Mouse (Mus musculus) frontal cortex, postnatal 36 days (tissue): ENCODE data around the gene St6galnac6.

Experiments used
- DNase-seq, 2 experiments: peaks; one replicate each; pipeline ENCODE4 v3.0.0; 2022; ENCODE audit warnings: low spot score in 2 of 2

The St6galnac6 gene

DNA sequence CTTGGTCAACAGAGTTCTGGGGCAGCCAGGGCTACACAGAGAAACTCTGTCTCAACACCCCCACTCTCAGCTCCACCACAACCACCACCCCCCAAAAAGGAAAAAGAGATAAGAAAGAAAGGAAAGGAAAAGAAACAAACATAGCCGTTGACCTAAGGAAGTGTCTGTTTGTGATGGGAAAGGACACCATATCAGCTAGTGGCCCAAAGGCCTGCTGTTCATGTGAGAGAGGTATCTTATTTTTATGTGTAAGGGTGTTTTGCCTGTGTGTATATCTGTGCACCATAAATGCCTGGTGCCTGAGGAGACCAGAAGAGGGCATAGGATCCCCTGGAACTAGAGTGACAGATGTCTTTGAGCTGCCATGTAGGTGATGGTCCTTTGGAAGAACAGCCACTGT is 40.1 kb downstream of the St6galnac6 start:
- DNase-seq: no peak

DNA sequence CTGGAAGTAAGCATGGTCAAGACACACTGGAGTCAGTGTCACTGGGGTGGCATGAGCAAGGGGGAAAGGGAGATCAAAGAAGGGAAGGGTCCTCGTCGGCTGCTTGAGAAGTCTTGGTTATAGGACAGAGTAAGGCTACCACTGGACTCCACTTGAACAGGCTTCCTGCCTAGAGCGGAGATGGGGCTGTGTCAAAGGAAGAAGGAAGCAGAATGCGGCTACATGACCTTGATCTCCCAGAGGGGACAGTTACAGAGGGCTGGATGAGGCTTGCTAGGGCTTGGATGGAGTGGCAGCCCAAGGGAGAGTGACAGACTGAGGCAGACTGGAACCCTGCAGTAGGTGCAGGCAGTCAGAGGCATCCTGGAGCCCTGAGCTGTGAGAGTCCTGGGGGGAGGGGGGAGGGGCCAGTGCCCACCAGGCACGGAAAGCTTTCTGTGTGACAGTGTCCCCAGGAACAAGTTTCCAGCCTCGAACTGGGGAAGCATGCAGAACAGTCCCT is 41.1 kb downstream of the St6galnac6 start:
- no peak for DNase-seq

DNA sequence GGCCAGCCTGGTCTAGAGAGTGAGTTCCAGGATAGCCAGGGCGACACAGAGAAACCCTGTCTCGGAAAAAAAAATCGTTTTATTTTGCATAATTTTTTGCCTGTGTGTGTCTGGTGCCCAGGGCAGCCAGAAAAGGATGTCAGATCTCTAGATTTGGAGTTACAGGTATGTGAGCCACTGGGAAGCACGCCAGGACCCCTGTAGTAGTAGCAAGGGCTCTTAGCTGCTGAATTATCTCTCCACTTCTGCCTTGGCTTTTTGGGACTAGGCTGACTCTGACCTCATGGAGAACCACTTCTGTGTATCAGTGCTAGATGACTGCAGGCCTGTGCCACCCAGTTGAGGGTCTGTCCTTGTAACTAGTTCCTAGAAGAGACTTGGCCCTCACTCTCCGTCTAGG is 42.3 kb downstream of the St6galnac6 start:
- DNase-seq: no peak

DNA sequence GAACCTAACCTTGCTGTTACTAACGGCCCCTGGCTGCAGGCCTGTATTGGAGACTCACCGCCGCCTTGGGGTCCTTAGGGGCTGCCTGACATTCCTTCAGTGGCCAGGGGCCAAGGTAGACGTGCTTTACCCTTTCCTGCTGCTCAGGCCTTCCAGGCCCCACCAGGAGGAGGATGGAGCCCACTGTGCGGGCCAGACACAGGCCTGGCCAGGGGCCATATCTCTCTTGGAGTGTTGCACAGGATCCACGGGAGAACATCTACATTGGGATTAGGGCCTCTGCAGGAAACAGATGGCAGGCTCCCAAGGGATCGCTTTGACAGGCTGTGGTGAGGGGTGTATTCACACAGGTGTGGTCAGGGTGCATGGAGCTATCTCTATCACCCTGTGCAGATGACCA is 43.3 kb downstream of the St6galnac6 start:
- DNase-seq: no peak

DNA sequence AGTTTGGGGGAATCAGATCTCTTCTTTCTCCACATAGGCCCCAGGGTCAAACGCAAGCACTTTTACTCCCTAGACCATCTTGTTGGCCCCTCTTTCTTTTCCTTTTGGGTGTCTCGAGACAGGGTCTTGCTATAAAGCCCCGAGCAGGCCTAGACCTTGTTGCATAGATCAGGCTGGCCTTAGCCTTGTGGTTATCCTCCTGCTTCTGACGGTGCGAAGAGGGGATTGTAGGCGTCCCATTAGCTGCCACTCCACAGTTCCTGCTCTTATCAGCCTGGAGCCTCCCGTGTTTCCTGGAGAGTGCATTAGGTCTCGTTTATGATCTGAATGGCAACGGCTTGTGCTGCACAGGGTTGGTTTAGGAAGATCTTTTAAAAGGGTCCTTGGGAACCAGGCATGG is 44.6 kb downstream of the St6galnac6 start:
- DNase-seq: no peak

DNA sequence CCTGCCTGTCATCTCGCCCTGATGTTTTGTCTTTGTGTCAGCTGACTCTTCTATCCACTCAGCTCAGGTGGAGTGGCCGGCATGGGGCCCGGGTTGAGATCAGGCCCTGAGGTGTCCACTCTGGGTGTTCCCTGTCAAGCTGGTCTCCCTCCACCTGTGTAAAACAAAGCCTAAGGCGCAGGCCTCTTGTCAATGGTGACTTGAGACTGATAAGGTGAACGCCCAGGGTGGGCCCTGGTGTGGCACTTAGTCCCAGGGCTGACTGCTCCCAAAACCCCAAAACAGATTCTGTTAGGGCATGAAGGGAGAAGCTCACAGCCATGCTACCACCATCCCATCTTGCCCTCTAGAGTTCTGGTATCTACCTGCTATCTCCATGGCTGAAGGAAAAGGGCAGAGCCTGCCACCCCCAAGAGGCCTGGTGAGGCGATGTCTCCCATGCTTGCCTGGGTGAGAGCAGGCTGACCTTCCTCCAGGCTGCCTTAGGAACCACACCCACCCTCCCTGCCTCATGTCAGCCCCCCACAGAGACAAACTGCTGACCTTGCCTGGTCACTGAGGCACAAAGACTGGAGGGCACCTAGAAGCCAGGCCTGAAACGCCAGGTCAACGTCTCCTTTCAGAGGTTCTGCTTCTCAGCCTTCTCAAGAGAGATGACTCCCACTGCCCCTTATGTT is 45.4 kb downstream of the St6galnac6 start:
- DNase-seq: no peak

DNA sequence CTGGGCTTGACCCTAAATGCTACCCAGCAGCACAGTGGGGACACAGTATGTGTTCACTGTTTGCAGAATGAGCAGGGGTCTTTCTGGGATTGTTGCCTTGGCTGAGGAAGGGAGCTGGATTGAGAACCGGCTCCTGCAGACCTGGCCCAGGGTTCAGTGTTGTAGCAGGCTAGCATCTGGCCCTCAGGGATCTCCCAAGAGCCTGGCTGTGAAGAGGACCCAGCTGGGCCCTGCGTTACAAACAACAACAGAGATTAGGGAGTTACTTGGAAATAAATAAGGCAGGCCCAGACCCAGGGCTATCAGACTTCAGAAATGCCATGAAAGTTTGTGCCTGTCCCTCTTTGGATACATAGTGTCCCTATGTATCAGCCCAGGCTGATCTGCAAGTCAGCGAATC is 46.1 kb downstream of the St6galnac6 start:
- DNase-seq: no peak

DNA sequence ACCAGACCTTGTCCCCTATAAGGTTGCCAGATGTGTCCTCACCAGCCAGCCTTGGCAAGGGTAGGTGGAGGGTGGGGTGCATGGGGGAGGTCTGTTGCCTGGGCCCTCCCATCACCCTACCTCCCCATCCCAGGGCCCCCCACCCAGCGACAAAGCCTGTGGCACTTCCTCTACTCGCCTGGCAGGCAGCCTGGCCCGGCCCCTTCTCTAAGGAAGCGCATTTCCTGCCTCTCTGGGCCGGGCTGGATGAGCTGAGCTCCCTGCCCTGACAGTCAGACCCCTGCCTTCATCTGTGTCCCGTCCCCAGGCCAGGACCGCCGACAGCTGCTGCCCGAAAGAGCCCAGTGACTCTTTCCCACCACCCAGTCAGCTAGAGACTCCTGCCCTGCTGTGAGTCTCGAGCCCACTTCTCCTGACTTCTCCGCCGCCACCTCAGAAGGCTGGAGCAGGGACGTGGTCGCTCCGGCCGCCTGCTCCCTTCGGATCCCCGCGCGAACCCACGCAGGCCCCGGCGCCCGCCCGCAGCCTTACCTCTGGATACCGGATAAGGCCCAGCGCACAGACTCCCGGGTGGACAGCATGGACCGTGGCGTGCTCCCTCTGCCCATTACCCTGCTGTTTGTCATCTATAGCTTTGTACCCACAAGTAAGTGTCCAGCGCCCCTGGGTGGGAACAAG is 47.0 kb downstream of the St6galnac6 start, which contains the start of gene Eng:
Gene Eng, plus strand, starts transcription at position 217 of the 678 bp plus-strand sequence.
- no peak for DNase-seq

DNA sequence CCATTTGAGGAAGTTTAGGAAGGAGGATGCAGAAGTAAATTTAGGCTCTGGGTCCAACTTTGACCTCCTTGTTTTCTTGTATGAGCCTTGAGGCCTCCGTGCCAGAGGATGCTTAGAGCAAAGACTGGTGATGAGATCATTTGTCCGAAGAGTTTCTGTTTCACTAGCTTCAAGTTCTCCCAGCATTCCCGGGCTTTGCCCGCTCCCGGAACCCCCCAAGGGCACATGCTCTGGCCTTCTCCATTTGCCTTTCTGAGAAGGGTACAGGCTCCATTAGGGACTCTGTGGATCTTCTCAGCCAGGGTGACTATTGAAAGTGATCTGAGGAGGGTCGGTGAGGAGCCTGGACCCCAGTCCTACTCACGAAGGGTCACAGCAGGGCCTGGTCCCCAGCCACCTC is 47.9 kb downstream of the St6galnac6 start:
- DNase-seq: no peak

DNA sequence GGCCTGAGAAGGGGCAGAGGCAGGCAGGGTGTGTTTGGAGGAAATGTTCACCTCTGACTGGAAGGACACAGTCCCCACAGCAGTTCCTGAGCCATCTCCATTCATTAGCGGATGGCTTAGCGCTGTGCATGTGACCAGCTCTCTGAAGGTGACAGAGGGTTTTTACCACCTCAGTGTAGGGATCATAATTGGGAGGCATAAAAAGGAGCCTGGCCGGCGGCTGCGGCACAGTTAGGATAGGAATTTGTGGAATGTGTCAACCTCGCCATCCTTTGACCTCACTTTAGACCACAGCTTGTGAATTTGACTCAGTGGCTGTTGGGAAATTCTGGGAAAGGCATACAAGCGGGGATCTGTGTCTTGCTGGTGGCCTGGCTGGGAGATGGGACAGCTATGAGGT is 54.3 kb downstream of the St6galnac6 start:
- DNase-seq: no peak

DNA sequence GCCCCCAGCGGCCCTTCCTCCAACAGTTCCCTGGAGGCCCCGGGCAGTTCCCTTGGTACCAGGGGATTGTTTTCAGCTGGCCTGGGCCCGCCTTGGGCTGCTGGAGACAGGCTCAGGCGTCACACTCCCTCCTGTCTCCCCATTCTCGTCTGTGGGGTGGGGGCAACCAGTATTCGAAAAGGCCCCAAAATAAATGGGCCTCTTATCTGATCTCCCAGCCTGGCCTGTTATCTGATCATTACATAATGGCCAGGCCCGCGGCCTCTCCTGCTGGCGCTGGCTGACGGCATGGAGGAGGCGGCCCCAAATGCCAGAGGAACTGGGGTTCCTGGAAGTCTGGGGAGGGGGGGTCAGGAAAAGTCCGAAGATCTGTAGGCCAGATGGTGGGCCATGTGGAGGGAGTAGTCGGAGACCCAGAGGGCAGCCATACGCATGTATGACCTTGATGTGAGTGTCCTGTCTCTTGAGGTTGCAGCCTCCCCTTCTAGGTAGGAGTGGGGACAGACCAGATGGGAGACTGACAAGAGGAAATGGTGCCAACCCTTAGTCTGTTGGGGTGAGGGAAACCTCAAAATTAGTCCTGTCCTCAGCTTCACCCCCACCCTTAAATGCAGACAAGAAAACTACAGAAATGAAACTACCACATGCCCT is 55.4 kb downstream of the St6galnac6 start:
- DNase-seq: no peak

DNA sequence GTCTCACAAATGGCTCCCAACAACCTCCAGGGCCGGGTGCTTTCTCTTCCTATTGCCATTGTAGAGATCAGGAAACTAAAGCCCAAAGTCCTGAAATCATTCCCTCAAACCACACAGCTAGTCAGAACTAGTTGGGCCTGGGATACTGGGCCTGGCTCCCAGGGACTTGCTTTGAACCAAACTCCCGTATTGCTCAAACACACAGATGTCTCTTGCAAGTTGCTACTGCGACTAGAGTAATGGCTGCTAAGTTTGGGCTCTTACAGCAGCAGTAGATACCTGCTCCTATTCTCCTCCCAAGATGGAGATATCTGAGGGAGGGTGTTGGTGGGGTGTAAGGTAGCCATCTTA is 55.9 kb downstream of the St6galnac6 start:
- no peak for DNase-seq

DNA sequence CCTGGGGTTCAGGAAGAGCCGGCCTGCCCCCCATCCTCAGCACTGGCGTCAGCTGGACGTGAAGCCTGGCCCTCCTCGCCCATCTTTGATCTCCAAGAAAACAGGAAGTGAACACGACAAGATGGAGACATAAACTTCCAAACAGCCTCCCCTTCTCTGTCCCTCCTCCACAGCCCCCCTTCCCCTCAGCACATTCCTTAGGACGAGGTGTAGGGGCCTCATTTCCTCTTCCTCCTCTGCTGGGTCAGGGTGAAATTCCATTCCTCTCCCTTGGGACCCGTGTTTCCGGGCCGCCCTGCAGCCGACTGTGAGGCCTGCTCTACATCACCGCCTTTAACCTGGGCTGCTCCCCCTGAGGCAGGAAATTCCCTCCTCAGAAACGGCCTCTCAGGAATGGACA is 56.3 kb downstream of the St6galnac6 start:
- DNase-seq: no peak

DNA sequence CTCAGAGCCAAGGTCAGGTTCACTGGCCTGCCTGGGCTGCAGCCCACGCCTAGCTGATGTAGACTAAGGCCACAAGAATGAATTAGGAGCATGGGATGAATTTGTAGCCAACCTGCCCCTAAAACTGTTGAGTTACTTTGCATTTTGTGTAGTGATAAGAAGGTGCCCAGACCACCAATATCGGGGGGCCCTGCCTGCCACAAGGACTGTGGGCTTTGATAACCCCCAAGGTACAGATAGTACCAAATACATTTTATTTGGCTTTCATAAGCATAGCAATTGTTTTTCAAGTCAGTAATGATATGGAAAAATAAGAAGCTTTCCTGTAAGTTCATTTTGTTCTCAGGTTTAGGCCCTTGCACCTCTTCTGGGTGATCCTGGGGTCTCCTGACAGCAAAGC is 59.4 kb downstream of the St6galnac6 start:
- no peak for DNase-seq

DNA sequence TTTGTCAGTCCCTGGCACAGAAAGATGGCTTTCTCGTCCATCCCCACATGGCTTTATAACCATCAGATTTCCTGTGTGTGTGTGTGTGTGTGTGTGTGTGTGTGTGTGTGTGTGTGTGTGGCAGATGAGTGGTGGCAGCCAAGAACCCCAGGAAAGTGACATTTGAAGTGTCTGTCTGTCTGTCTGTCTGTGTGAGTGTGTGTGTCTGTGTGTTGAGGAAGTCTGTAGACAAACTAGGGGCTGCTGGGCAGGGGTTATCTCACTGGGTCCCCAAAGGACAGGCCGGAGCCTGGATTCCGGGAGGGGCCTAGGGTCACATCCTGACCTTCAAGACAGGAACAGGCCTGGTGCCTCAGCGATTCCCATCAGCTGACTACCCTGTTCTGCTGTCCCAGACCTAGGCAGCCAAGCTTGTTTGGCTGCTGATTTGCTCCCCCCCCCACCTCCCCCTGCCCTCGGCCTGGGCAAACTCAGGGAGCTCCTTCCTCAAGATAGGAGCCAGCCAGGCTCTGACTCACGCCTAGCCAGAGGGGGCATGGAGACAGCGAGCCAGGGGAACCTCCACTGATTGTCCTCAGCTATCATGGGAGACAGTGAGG is 62.1 kb downstream of the St6galnac6 start:
- DNase-seq: no peak

DNA sequence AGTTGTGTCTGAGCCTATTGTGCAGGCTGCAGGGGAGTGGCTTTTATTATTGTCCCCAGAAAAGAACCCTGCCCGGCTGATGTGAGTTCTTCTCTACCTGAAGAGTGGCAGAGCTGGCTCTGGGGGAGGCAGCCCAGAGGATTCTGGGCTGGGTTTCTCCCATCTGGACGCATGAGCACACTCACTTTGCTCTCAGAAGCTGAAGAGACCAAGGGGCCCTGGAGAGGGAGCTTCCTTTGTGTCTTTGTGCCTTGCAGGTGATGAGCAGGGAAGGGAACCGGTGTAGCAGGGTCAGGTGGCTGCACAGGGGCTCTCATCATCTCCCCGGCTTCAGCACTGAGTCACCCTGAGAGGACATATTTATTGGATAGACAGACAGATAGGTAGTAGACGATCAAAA is 62.8 kb downstream of the St6galnac6 start:
- DNase-seq: no peak

DNA sequence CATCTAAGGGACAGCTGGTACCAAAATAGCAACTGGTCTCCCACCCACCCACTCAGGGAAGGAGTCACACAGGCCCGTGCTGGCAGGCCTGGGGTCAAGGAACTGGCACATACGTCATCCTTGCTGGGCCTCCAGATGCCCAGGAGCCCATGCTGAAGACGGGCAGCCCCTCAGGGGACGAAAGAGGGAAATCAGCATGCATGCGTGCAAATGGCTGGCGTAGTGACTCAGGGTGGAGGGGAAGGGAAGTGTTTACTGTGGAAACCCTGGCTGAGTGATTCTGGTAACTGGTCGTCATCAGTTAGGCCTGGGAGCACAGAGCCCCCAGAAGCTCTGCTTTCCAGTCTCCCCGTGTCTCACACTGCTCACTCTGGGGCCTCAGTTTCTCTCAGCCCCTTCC is 65.8 kb downstream of the St6galnac6 start:
- no peak for DNase-seq

DNA sequence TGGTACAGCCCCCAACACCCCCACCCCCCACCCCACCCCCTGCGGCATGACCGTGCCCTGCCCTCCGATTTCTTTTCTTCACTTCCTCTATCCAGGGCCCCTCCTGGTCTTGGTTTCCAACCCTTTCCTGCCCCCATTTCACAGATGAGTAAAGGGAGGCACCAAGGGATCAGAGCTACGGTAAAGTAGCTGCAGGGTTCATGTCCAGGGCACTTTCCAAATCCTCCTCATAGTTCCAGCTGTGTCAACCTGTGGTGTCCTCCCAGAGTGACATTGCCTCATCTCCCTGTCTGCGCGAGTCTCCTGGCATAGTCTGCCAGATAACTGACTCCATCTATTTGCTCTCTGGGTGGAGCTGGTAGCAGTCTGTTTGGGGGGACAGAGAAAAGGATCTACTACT is 66.3 kb downstream of the St6galnac6 start:
- DNase-seq: no peak

DNA sequence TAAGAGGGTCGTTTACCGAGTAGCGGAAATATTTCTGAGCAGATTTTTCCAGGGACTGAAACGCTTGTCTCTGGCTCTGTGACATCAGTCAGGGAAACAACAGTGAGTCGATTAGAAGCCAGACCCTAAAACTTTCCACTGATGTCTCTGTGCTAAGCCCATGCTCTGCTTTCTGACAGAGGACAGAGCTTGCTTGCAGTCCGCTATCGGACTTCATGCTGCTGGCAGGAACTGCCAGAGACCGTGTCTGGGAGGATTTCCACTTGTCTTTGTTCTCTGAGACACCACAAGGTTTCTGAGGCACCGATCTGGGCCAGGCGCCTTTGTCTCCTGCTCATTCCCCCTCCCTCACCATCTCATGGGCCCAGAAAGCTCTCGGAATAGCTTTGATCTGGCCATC is 68.3 kb downstream of the St6galnac6 start:
- DNase-seq: no peak

DNA sequence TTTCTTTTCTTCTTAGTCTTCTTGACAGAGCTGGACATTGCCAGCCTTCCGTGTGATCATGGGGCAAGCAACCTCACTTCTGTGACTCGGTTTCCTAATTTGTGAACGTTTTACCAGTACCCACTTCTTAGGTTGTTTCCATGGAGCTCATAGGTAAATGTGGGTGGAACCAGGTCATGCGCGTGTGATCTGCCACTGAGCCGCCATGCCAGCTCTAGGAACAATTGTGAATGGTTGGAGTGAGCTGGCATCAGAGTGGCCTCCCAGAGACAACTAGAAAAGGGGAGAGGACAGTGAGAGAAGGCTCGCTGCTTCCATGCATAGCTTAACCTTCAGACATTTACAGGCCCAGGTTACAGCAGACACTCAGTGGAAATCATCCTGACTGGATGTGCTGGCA is 68.7 kb downstream of the St6galnac6 start:
- DNase-seq: no peak

DNA sequence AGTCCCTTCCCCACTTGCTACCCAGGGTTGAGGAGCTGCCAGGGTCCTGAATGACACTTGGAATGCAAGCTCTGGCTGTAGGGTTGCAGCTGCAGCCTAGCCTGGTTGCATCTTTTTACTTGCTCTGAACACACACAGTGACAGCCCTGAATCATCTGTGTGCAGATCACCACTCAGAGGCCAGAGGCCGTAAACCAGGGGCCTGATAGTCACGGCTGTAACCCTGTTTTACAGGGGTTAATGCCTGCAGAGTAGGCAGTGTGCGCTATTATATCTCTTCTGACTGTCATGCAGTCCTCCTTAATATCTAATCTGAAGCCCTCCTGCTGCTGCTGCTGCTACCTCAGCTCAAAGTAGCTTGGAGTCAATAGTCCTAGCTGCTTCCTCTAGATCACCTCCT is 70.4 kb downstream of the St6galnac6 start:
- DNase-seq: no peak
